Mouse (Mus musculus) kidney, adult 9 months (tissue): Measurements from ENCODE around the gene Pm20d1.

ENCODE experiments used
- DNase-seq: peaks from one replicate; pipeline ENCODE4 v3.0.0; 2022

The Pm20d1 gene

DNA sequence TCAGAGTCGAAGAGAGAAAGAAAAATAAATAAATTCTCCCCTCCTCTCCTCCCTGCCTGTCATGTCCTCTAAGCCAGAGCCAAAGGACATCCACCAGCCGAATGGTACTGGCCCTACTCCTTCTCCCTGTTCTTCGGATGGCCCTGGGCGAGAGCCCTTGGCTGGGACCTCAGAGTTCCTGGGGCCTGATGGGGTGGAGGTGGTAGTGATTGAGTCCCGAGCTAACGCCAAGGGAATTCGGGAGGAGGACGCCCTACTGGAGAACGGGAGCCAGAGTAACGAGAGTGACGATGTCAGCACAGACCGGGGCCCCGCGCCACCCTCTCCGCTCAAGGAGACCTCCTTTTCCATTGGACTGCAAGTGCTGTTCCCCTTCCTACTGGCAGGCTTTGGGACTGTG, 33.4 kb downstream of the Pm20d1 start:
- DNase-seq: no peak

DNA sequence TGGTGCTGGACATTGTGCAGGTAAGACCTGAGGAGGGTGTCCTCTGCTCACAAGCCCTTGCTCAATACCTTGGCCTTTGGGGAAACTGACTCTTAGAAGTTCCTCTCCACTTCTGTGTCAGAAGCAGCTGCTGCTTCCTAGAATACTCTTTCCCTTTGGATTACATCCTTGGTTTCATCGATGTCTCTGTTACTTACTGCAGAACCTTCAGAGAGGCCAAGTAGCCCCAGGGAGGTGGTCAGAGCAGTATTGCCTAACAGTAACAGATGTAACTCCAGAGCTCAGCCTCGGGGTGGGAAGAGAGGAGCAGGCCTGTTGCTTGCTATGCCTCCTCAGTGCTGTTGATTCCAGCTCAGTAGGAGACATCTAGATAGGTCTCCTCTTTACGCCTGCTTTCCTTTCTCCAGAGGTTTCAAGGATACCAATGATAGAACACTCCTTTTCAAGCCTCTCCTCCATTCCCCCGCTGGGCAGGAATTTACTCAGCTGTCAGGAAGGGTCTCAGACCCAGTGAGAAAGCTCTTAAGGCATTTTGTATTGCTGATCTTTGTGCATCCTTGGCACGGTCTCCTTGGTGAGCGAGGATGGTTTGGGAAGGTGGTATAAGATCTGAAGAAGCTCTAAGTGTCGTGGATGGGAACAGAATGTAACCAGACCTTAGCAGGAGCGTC, 33.9 kb downstream of the Pm20d1 start:
- no peak for DNase-seq

DNA sequence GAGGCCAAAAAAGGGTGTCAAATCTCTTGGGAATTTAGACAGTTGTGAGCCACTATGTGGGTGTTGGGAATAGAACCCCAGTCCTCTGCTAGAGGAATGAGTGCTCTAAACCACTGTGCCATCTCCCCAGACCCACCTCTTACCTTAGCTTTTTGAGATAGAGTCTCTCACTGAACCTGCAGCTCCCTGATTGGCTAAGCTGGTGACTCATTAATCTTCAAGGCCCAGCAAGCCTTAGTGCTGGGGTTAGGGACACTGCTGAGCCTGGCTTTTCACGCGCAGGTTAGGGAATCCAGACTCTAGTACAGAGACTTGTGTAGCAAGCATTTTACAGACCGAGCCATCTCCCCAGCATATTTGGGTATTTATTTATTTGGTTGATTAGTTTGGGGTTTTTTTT, 39.9 kb downstream of the Pm20d1 start:
- DNase-seq: no peak

DNA sequence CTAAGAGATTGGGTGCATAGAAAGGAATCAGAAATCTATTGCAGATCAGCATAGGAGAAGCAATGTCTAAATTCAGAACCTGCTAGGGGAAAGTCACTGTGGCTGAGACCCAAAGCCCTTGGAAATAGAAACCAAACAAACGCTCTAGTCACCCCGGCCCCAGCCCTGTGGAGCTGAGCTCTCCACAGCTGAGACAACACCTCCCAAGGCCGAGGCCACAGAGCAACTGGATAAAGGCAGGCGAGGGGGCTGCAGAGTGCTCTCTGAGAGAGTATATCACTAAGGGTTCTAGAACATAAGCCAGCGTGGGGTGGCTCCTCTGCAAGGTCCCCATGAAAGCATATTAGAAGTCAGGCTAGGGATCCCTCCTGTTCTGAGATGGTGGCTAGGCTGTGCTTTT, 41.4 kb downstream of the Pm20d1 start:
- DNase-seq: no peak

DNA sequence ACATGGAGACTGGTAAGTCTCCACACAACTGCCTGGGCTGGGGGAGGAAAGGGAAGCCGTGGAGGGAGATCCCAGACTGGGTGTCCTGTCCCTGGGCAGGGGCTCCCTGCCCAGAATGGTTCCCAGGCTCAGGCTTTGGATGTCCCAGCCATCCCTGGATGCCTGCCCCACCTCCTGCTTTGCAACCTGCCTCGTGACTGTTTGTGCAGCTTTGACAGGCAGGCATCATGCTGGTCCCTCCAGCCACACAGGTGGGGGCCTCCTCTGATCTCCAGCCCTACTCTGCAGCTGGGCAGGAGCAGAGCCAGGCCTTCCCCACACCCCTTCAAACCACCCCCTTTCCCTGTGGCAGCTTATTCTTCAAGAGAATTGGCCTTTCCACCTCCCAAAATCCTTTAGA, 42.1 kb downstream of the Pm20d1 start:
- DNase-seq: no peak

DNA sequence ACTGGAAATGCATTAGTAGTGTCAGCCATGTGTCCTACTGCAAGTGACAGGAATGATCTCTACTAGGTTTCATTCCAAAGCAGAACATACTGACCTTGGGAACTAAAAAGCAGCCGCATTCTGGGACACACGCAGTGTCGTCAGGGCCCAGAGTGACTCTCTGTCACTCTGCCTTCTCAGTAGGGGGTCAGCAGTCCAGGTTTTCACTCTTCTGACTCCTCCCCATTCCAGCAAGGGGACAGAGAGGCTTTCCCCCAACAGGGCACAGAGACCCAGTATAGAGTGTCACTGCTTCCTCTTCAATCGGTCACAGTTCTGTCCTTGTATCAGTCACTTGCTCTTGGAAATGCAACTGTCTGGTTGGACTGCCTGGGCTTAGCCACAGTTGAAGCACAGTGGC, 45.0 kb downstream of the Pm20d1 start:
- no peak for DNase-seq

DNA sequence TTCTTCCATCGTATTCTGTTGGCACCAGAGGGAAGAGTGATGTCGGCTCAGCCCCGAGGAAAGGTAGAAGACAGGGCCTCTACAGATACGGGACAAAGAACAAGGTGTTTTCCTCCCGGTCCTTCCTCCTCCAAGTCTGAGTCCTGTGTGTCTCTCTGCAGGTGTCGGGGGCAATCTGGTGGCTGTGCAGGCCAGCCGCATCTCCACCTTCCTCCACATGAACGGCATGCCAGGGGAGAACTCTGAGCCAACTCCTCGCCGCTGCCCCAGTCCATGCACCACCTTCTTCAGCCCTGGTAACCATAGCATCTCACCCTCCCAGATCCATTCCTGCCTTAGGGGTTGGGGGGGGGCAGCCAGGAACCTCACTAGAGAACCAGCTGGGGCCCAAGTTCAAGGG, 46.6 kb downstream of the Pm20d1 start:
- no peak for DNase-seq

DNA sequence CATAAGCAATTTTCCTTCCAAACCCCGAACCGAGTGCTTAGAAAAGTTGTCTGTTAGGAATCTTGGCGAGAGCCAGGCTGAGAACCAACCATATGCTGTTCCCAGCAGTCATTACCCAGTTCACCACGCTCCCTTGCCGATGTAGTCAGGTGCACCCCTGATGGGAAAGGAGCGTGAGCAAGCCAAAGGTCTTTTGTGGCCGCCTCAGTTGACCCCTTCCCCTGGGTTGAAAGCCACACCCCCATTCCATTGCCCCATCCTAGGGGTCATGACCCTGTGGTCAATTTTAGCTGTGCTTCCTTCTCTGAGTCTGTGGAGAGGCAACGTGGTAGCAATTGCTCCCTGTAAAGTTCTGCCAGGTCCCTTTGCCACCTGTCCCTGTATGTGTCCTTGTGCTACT, 47.7 kb downstream of the Pm20d1 start:
- no peak for DNase-seq

DNA sequence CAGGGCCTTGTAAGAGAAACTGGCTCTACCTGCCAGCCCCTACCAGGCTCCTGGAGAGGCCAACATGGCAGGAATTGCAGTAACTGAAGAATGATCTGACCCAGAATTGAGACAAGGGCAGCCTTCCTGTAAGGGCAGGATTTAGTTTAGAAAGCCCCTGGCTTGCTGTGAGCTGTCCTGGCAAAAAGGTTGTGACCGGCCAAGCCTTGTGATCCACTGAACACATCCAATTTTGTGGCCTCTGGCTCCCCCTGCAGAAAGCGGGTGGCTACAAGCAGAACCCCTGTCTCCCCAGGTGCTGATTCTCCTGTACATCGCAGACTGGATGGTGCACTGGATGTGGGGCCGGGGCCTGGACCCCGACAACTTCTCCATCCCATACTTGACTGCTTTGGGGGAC, 49.1 kb downstream of the Pm20d1 start:
- DNase-seq: peak; percentile 65

DNA sequence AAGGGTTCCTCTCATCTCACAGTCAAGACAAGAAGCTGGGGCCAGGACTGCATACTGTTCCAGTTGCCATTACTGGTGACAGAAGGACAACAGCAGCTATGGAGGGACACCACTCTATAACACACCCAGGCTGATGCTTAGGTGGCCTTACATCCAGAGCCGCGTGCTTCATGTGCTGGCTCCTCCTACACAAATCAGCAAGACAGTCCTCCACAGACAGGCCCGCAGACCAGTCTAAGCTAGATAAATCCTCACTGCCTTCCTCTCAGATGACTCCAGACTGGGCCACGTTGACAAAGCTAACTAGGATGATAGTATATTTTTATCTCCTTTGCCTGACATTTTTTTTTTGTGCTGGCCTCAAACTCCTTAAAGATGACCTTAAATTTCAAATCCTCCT, 64.6 kb downstream of the Pm20d1 start:
- no peak for DNase-seq

DNA sequence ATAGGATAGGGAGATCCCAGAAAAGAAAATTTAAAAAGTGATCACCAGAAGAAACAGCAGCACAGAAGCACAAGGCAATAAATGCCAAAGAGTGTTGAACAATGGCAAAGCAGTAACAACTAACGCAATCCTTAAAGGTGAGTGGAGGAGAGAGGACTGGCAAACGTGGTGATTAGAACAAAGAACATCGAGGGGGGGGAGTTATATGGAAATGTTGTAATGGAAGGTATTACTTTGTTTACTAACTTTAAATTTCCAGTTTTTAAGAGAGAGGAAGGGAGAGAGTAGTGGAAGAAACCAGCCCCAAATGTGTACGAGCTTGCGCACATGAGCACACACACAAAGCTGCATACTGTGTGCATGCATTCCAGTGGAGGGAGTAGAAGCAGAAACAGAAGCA, 68.4 kb downstream of the Pm20d1 start:
- DNase-seq: no peak

DNA sequence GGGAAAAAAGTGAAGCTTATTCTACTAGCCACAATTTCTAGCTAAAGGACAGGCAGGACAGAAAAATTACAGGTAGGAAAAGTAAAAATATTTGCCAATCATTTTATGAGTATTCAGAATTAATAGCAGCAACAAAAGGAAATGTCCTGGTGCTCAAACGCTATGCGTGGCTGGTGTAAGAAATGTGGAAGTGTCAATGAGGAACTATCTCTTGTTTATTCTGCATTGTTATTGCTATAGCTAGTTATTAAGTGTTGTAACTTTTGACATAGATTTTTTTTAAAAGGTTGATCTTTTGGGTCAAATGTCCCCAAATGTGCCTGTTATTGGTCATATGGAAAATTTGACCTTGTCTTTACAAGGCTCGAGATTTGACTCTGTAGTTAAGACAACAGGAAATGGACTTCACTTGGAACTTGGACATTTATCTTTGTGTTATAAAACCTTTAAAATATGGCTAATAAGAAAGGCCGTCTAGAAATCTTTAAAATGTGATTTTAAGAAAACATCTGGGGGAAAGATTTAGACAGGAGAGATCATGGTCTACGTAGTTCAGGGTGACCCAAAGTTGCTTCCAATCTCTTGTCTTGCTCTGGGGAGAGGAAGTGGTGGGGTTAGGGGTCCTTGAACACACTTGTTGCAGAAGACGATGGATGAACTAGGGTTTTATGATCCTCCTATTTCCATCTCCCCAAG, 69.3 kb downstream of the Pm20d1 start:
- no peak for DNase-seq

DNA sequence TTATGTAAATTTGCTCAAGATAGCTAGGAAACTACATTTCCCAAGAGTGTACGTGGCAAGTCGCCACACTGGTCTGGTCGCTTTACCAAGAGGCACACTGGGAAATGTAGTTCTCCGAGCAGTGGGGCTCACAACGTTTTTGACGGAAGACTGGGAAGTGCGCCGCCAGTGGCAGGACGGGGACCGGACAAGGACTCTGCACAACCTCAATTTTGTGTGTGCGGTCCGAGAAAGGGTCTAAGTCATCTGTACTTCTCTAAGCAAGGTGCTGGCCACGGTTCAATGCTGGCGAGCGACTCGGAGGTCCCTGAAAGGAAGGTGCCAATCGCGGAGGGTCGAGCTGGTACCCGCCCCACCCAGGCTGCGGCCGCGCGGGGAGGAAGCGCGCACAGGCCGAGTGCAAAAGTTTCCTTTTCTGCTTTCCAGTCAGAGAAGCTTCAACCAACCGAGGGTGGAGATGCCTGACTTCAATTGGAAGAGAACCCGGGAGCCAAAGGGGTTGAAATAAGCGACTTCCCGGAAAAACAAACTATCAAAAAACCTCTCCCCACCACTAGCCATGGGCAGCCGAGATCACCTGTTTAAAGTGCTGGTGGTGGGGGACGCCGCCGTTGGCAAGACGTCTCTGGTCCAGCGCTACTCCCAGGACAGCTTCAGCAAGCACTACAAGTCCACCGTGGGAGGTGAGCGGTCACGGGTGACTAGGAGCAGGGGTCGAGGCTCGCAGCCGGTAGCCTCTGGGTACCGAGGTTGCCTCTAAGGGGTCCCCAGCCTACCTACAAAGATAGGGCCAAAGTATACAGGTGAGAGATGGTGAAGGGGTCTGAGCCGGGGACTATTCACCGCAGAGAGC, 70.1 kb downstream of the Pm20d1 start, which contains the start of gene Rab29:
Rab29 (plus strand) TSS at position 132 of the 853 bp plus-strand sequence.
- peak; percentile 96 for DNase-seq

DNA sequence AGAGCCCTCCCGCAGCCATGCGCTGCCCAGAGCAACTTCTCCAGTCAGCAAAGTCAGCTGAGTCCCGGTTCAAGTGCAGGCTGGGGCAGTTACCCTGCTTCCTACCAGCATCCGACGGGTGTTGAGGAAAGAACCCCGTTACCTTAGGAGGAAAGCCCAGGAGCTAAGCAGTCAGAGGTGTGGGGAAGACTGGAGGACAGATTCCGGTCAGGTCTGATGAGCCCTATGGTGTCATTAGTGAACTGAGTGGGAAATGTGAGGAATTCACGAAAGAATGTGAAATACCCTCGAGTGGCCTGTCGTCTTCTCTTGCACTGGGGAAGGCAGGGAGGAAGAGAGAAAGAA, 70.7 kb downstream of the Pm20d1 start:
- peak; percentile 14 for DNase-seq

DNA sequence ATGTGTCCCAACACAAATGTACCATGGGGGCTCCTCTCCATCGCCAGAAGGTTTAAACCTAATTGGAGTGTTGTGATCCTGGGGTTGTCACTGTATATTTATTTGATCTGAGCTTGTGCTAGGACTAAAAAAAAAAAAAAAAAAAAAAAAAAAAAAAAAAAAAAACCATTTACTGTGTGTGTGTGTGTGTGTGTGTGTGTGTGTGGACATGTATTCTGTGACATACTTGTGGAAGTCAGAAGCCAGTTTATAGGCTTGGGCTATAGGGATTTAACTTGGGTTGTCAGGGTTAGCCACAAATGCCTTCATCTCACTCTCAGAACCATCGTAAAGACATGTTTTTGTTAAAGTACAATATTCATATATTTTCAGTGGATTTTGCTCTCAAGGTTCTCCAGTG, 72.4 kb downstream of the Pm20d1 start:
- DNase-seq: no peak
